Mouse (Mus musculus): ENCODE measurements around the gene Ugt1a9. TPM values are rescaled to one million over a fixed set of nuclear protein-coding genes. Genes with fewer than 3 reads are reported as not detected.
"Not testable (repeated sequence)": the region's sequence is repeated elsewhere in the genome, so short reads cannot be mapped to it uniquely, and the experiment has no call there.

Ugt1a9 gene
- polyA plus RNA-seq (2016; fragmentation: Nextera tagmentation; extraction: Ambion mirVana) = not detected in 2 replicates

DNA sequence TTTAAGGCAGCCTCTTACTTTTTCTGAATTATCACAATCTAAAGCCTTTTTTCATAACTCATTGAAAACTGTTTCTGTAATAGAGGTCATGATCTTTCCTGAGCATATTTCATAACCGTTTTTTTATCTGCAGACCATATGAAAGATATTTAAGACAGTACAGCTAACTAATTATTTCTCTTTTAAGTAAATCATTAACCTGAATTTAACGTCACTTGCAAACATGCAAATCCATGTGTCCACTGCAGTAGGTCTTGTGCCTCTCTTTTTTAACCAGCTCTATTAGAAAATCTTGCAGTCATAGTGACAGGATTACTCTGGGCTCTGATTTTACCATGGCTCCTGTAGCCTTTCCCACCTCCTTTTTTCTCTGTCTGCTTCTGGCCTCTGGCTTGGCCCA is at the start of gene Ugt1a9:
Gene Ugt1a9 (plus strand): TSS at position 306 of the 400 bp plus-strand sequence.
- DNase-seq (ENCODE audit: low spot score) = no peak
- no peaks in the 10 kb centered on the region for H3K9me3 ChIP-seq (replicated peaks)
- no peaks in the 10 kb centered on the region for H3K36me3 ChIP-seq
- no peaks in the 10 kb centered on the region for H3K27me3 ChIP-seq (ENCODE audit: low read depth, poor library complexity, severe bottlenecking)
- H3K4me1 ChIP-seq = peaks cover 6% of the 10 kb centered on the region; the same call in 1 of the 2 replicates
- no peak within 1 kb of the TSS for H3K27ac ChIP-seq (replicated peaks)
- H3K4me3 ChIP-seq = no peak within 1 kb of the TSS
- 87% methylated on average over 2 of the region's 2 CpGs for WGBS

DNA sequence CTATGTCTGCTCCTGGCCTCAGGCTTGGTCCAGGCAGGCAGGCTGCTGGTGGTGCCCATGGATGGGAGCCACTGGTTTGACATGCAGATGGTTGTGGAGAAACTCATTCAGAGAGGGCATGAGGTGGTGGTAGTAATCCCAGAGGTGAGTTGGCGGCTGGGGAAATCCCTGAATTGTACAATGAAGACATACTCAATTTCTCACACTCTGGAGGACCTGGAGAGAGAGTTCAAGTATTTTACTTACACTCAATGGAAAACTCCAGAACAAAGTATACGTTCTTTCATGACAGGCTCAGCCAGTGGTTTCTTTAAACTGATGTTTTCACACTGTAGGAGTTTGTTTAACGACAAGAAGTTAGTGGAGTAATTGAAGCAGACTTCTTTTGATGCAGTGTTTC is 45.4 kb upstream of the Ugt1a9 start:
- H3K9me3 ChIP-seq (replicated peaks); H3K27me3 ChIP-seq (ENCODE audit: low read depth, poor library complexity, severe bottlenecking); DNase-seq (ENCODE audit: low spot score); H3K4me3 ChIP-seq; H3K4me1 ChIP-seq; H3K36me3 ChIP-seq; H3K27ac ChIP-seq (replicated peaks): not testable (repeated sequence)
- WGBS = 84% methylated on average over 3 of the region's 3 CpGs

DNA sequence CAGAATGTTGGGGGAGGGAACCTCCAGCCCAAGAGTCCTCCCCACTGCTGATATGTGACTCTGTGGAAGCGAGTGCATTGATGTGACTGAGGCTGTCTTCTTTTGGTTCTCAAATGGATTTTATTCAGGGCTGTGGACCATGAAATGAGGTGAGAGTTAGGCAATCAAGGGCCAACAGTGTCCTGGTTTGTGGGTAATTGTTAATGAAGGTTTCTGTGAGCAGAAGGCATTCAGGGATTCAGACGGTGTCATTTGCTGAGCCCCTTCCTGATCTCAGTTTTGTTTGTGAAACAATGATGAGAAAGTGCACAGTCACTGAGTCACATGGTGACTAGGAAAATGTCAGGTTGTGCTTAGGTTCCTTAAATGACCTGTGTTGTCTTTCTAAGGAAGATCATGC is 27.6 kb upstream of the Ugt1a9 start:
- WGBS = 56% methylated on average over 1 of the region's 2 CpGs
- not testable (repeated sequence) for H3K9me3 ChIP-seq (replicated peaks); H3K4me1 ChIP-seq; DNase-seq (ENCODE audit: low spot score); H3K27ac ChIP-seq (replicated peaks); H3K27me3 ChIP-seq (ENCODE audit: low read depth, poor library complexity, severe bottlenecking); H3K4me3 ChIP-seq; H3K36me3 ChIP-seq

DNA sequence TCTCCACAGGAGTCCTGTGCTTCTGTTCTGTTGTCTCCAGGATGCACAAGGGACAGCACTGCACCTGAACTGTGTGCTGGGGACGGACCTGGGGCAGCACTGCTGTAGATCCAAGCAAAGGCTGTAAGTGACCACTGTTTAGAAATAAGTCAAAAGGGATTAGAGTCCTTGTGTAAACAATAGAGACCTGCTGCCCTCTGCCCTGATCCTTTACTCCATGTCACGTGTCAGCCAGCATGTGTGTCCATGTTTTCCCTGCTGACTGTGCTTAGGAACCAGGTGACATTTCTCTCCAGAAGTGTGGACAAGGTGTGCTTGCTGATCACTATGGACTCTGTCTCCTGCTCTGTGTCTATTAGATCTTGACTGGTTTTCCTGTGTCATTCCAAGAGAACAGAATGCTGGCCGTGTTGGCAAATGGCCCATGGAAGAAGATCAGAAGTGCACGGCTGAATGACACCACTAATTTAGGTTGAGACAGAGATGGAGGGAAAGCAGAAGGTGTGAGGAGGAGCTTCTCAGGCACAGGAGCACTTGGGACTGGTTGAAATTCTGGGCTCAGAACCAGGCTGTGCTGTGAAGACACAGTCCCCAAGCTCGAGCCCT is 25.7 kb upstream of the Ugt1a9 start:
- 73% methylated on average over 4 of the region's 5 CpGs for WGBS
- not testable (repeated sequence) for H3K4me1 ChIP-seq; H3K27ac ChIP-seq (replicated peaks); H3K27me3 ChIP-seq (ENCODE audit: low read depth, poor library complexity, severe bottlenecking); H3K9me3 ChIP-seq (replicated peaks); H3K4me3 ChIP-seq; DNase-seq (ENCODE audit: low spot score); H3K36me3 ChIP-seq

DNA sequence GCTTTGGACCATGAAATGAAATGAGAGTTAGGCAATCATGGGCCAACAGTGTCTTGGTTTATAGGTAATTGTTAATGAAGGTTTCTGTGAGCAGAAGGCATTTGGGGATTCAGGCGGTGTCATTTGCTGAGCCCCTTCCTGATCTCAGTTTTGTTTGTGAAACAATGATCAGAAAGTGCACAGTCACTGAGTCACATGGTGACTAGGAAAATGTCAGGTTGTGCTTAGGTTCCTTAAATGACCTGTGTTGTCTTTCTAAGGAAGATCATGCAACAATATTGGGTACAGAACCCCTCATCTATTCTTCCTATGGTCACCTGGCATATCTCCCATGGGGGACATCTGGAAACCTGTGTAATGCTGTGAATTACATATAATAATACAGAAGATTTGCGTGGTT is 23.2 kb upstream of the Ugt1a9 start:
- not testable (repeated sequence) for H3K27me3 ChIP-seq (ENCODE audit: low read depth, poor library complexity, severe bottlenecking); H3K27ac ChIP-seq (replicated peaks); H3K4me3 ChIP-seq; H3K4me1 ChIP-seq; H3K36me3 ChIP-seq; H3K9me3 ChIP-seq (replicated peaks); DNase-seq (ENCODE audit: low spot score)
- 76% methylated on average over 2 of the region's 2 CpGs for WGBS

DNA sequence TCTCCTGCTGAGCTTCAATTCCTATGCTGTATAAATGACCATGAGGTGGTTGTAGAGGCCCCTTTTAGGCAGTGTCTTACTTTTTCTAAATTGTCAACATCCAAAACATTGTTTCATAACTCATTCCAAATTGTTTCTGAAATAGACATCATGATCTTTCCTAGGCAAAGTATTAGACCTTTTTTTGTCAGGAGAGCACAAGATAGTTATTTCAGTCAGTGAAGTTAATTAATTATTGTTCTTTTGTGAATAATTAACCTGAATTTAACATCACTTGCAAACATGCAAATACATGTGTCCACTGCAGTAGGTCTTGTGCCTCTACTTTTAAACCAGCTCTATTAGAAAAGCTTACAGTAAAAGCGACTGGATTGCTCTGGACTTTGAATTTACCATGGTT is 15.5 kb upstream of the Ugt1a9 start, which contains the start of gene Ugt1a10:
Gene Ugt1a10 (plus strand): TSS at position 301 of the 400 bp plus-strand sequence.
- no peaks in the 10 kb centered on the region for H3K4me1 ChIP-seq
- 82% methylated on average over 1 of the region's 1 CpGs for WGBS
- DNase-seq (ENCODE audit: low spot score) = no peak
- H3K9me3 ChIP-seq (replicated peaks) = no peaks in the 10 kb centered on the region
- H3K4me3 ChIP-seq = no peak within 1 kb of the TSS
- H3K27ac ChIP-seq (replicated peaks) = no peak within 1 kb of the TSS
- H3K27me3 ChIP-seq (ENCODE audit: low read depth, poor library complexity, severe bottlenecking) = no peaks in the 10 kb centered on the region
- no peaks in the 10 kb centered on the region for H3K36me3 ChIP-seq

DNA sequence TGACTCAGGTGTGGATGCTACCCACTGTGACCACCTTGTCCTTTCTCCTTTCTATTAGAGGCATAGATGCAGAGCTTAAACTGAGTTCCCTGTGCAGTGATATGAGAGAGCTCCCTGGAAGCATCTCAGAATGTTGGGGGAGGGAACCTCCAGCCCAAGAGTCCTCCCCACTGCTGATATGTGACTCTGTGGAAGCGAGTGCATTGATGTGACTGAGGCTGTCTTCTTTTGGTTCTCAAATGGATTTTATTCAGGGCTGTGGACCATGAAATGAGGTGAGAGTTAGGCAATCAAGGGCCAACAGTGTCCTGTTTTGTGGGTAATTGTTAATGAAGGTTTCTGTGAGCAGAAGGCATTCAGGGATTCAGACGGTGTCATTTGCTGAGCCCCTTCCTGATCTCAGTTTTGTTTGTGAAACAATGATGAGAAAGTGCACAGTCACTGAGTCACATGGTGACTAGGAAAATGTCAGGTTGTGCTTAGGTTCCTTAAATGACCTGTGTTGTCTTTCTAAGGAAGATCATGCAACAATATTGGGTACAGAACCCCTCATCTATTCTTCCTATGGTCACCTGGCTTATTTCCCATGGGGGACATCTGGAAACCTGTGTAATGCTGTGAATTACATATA is 4.0 kb upstream of the Ugt1a9 start:
- not testable (repeated sequence) for DNase-seq (ENCODE audit: low spot score); H3K9me3 ChIP-seq (replicated peaks); H3K27ac ChIP-seq (replicated peaks); H3K4me3 ChIP-seq; H3K27me3 ChIP-seq (ENCODE audit: low read depth, poor library complexity, severe bottlenecking); H3K4me1 ChIP-seq; H3K36me3 ChIP-seq
- WGBS = 59% methylated on average over 1 of the region's 2 CpGs

DNA sequence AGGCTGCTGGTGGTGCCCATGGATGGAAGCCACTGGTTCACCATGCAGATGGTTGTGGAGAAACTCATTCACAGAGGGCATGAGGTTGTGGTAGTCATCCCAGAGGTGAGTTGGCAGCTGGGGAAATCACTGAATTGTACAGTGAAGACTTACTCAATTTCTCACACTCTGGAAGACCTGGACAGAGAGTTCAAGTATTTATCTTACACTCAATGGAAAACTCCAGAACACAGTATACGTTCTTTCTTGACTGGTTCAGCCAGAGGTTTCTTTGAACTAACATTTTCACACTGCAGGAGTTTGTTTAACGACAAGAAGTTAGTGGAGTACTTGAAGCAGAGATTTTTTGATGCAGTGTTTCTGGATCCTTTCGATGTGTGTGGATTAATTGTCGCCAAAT is 302 bp downstream of the Ugt1a9 start:
- Histone ChIP-seq H3K27ac (replicated peaks) (no peak overlapping the region), H3K27me3 (ENCODE audit: low read depth, poor library complexity, severe bottlenecking) (no peaks in the 10 kb centered on the region), H3K4me1 (peaks cover 6% of the 10 kb centered on the region; the same call in 1 of the 2 replicates), H3K36me3 (no peaks in the 10 kb centered on the region), H3K4me3 (no peak overlapping the region), H3K9me3 (replicated peaks) (no peaks in the 10 kb centered on the region)
- DNase-seq (ENCODE audit: low spot score) = no peak
- 83% methylated on average over 4 of the region's 4 CpGs for WGBS

DNA sequence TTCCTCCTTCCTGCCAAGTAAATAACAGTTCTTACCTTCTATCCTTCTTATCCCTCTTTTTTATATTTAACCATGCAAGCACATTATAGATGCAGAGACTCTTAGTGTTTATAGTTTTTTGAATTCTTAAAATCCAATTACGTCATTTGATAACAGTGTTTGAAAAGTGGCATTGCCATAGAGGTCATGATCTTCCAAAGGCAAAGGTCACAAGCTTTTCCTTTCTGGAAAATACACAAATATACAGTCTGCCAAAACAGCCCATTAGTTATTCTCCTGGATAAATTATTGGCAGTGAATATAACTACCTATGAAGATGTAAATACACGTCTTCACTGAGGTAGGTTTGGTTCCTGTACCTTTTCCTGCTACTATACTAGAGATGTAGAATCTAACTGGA is 3.9 kb downstream of the Ugt1a9 start:
- H3K27ac ChIP-seq (replicated peaks) = no peak overlapping the region
- peaks cover 4% of the 10 kb centered on the region; the same call in 1 of the 2 replicates for H3K4me1 ChIP-seq
- DNase-seq (ENCODE audit: low spot score) = no peak
- H3K4me3 ChIP-seq = no peak overlapping the region
- no peaks in the 10 kb centered on the region for H3K36me3 ChIP-seq
- 96% methylated on average over 2 of the region's 2 CpGs for WGBS
- H3K9me3 ChIP-seq (replicated peaks) = no peaks in the 10 kb centered on the region
- H3K27me3 ChIP-seq (ENCODE audit: low read depth, poor library complexity, severe bottlenecking) = no peaks in the 10 kb centered on the region

DNA sequence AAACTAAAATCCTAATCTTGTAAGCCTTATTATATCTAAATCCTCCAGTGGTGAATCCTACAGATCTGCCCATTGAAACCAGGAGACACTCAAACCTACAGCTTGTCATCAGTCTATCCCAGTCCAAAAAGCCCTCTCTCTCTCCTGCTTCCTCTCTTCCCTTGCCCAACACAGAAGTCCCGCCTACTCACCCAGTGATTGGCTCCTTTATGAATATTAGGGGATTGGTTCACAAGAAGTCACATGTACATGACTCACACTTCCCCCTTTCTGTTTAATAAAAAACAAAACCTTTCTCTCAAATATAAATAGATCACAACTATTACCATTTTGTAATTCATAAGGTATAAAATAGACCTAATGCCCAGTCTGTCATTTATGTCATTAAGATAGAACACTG is 6.5 kb downstream of the Ugt1a9 start:
- H3K4me1 ChIP-seq = no peaks in the 10 kb centered on the region
- H3K27ac ChIP-seq (replicated peaks) = no peak overlapping the region
- no peaks in the 10 kb centered on the region for H3K36me3 ChIP-seq
- H3K4me3 ChIP-seq = no peak overlapping the region
- no peak for DNase-seq (ENCODE audit: low spot score)
- H3K9me3 ChIP-seq (replicated peaks) = no peaks in the 10 kb centered on the region
- H3K27me3 ChIP-seq (ENCODE audit: low read depth, poor library complexity, severe bottlenecking) = no peaks in the 10 kb centered on the region
- WGBS = 82% methylated on average over 1 of the region's 1 CpGs

DNA sequence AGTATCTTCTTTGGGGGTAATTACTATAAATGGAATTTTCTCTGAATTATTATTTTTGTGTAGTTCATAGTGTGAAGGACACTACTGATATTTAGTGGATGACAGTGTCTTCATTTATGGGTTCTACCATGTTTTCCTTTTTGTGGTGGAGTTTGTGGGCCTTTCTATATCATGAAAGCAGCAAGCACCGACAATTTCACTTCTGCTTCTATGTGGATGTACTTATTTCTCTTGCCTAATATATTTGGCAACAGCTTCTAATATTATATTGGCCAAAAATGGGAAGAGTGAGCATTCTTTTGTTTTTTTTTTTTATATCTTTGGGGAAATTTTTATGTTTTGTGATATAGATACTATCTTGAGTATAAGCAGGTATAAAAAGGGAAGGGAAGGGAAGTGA is 11.1 kb downstream of the Ugt1a9 start:
- no peak for DNase-seq (ENCODE audit: low spot score)
- Histone ChIP-seq H3K27ac (replicated peaks) (no peak overlapping the region), H3K9me3 (replicated peaks) (no peaks in the 10 kb centered on the region), H3K4me1 (no peaks in the 10 kb centered on the region), H3K27me3 (ENCODE audit: low read depth, poor library complexity, severe bottlenecking) (no peaks in the 10 kb centered on the region), H3K4me3 (no peak overlapping the region), H3K36me3 (no peaks in the 10 kb centered on the region)
- 91% methylated on average over 1 of the region's 1 CpGs for WGBS

DNA sequence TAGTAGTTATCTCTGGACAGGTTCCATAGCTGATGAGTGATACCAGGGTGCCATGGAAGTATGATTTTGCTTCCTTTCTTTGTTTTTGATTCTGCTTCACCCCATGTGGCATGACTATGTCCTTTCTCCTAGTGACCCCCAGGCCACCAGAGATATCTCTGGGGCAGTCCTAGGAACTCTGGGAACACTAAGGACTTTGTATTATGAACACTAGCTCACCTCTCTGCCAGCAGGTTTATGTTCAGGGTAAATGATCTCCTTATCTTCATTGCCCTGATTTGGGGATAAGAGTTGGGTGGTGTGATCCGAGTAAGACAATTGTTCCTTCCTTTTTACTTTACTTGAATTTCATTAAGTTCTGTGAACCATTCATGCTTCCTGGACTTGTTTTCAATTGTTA is 15.5 kb downstream of the Ugt1a9 start:
- no peak for DNase-seq (ENCODE audit: low spot score)
- Histone ChIP-seq H3K4me1 (no peaks in the 10 kb centered on the region), H3K4me3 (no peak overlapping the region), H3K36me3 (no peaks in the 10 kb centered on the region), H3K27me3 (ENCODE audit: low read depth, poor library complexity, severe bottlenecking) (no peaks in the 10 kb centered on the region), H3K27ac (replicated peaks) (no peak overlapping the region), H3K9me3 (replicated peaks) (no peaks in the 10 kb centered on the region)
- 79% methylated on average over 1 of the region's 1 CpGs for WGBS

DNA sequence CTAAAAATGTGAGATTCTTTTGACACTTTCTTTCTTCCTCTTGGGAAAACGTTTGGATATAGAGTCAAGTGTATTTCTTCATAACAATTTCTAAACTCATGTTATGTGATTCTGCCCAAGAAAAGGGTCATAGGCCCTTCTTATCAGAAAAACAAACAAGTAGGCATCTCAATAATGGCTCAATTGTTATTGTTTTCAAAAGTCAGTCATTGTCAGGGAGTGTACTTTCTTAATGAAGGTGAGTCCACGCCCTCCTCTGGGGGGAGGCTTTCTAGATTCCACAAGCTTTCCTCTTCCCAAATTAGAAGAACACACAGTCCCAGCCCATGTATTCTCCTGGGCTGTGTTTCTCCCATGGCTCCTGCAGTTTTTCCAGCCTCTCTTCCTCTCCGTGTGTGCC is 16.9 kb downstream of the Ugt1a9 start, which contains the start of gene Ugt1a8:
Gene Ugt1a8 (plus strand): TSS at position 301 of the 400 bp plus-strand sequence.
- no peak within 1 kb of the TSS for H3K27ac ChIP-seq (replicated peaks)
- no peaks in the 10 kb centered on the region for H3K36me3 ChIP-seq
- WGBS = 79% methylated on average over 3 of the region's 3 CpGs
- H3K4me3 ChIP-seq = no peak within 1 kb of the TSS
- no peaks in the 10 kb centered on the region for H3K27me3 ChIP-seq (ENCODE audit: low read depth, poor library complexity, severe bottlenecking)
- no peaks in the 10 kb centered on the region for H3K9me3 ChIP-seq (replicated peaks)
- H3K4me1 ChIP-seq = no peaks in the 10 kb centered on the region
- DNase-seq (ENCODE audit: low spot score) = no peak

All from midbrain, embryonic 10.5 days (tissue).